Mouse (Mus musculus): ENCODE data around the gene Rab11b. TPM values are rescaled to one million over a fixed set of nuclear protein-coding genes. Genes with fewer than 3 reads are reported as not detected.

Rab11b gene
- polyA plus RNA-seq, 1 experiment from 2014 or later, result 277 TPM

Other genes starting within 250 kb of the Rab11b start
- 72.1 and 78.7 TPM in 2 replicates for gene Adamts10, start 236.3 kb downstream of the Rab11b start, polyA plus RNA-seq (2014; fragmentation: Nextera tagmentation; extraction: Ambion mirVana)
- gene Myo1f, start 204.8 kb downstream of the Rab11b start, polyA plus RNA-seq (2014; fragmentation: Nextera tagmentation; extraction: Ambion mirVana), result 1.1 and 1.5 TPM in 2 replicates
- gene Zfp414, start 131.4 kb downstream of the Rab11b start, polyA plus RNA-seq (2014; fragmentation: Nextera tagmentation; extraction: Ambion mirVana), result 72.9 and 75.7 TPM in 2 replicates
- gene Pram1, start 122.5 kb downstream of the Rab11b start, polyA plus RNA-seq (2014; fragmentation: Nextera tagmentation; extraction: Ambion mirVana), result 0.67 and 0.84 TPM in 2 replicates
- 644 and 689 TPM in 2 replicates for gene Hnrnpm, start 73.7 kb downstream of the Rab11b start, polyA plus RNA-seq (2014; fragmentation: Nextera tagmentation; extraction: Ambion mirVana)
- 30.3 and 30.6 TPM in 2 replicates for gene March2, start 41.9 kb downstream of the Rab11b start, polyA plus RNA-seq (2014; fragmentation: Nextera tagmentation; extraction: Ambion mirVana)
- gene Angptl4, start 21.3 kb upstream of the Rab11b start, polyA plus RNA-seq (2014; fragmentation: Nextera tagmentation; extraction: Ambion mirVana), result 37.9 and 43.6 TPM in 2 replicates
- gene Kank3, start 50.0 kb upstream of the Rab11b start, polyA plus RNA-seq (2014; fragmentation: Nextera tagmentation; extraction: Ambion mirVana), result 23.0 and 25.1 TPM in 2 replicates
- 1,083 and 1,144 TPM in 2 replicates for gene Rps28, start 64.0 kb upstream of the Rab11b start, polyA plus RNA-seq (2014; fragmentation: Nextera tagmentation; extraction: Ambion mirVana)
- 457 and 474 TPM in 2 replicates for gene Ndufa7, start 64.0 kb upstream of the Rab11b start, polyA plus RNA-seq (2014; fragmentation: Nextera tagmentation; extraction: Ambion mirVana)
- gene Cd320, start 82.6 kb upstream of the Rab11b start, polyA plus RNA-seq (2014; fragmentation: Nextera tagmentation; extraction: Ambion mirVana), result 85.5 and 91.5 TPM in 2 replicates
- not detected in 2 replicates for gene Gm7029, start 113.3 kb upstream of the Rab11b start, polyA plus RNA-seq (2014; fragmentation: Nextera tagmentation; extraction: Ambion mirVana)
- 12.3 and 12.5 TPM in 2 replicates for gene Kifc1, start 130.1 kb upstream of the Rab11b start, polyA plus RNA-seq (2014; fragmentation: Nextera tagmentation; extraction: Ambion mirVana)
- gene Platr17, start 144.6 kb upstream of the Rab11b start, polyA plus RNA-seq (2014; fragmentation: Nextera tagmentation; extraction: Ambion mirVana), result 0.19 and 0.48 TPM in 2 replicates
- 66.8 and 71.3 TPM in 2 replicates for gene Daxx, start 148.9 kb upstream of the Rab11b start, polyA plus RNA-seq (2014; fragmentation: Nextera tagmentation; extraction: Ambion mirVana)
- 12.5 and 14.8 TPM in 2 replicates for gene Tapbp, start 155.4 kb upstream of the Rab11b start, polyA plus RNA-seq (2014; fragmentation: Nextera tagmentation; extraction: Ambion mirVana)
- gene Zbtb22, start 155.4 kb upstream of the Rab11b start, polyA plus RNA-seq (2014; fragmentation: Nextera tagmentation; extraction: Ambion mirVana), result 10.1 and 11.8 TPM in 2 replicates
- 37.3 and 38.7 TPM in 2 replicates for gene Rgl2, start 169.0 kb upstream of the Rab11b start, polyA plus RNA-seq (2014; fragmentation: Nextera tagmentation; extraction: Ambion mirVana)
- 208 and 212 TPM in 2 replicates for gene Pfdn6, start 179.8 kb upstream of the Rab11b start, polyA plus RNA-seq (2014; fragmentation: Nextera tagmentation; extraction: Ambion mirVana)
- gene Wdr46, start 180.1 kb upstream of the Rab11b start, polyA plus RNA-seq (2014; fragmentation: Nextera tagmentation; extraction: Ambion mirVana), result 37.4 and 45.6 TPM in 2 replicates
- gene B3galt4, start 191.0 kb upstream of the Rab11b start, polyA plus RNA-seq (2014; fragmentation: Nextera tagmentation; extraction: Ambion mirVana), result 2.6 and 3.0 TPM in 2 replicates
- gene Vps52, start 195.3 kb upstream of the Rab11b start, polyA plus RNA-seq (2014; fragmentation: Nextera tagmentation; extraction: Ambion mirVana), result 35.6 and 37.1 TPM in 2 replicates
- gene Rps18, start 195.5 kb upstream of the Rab11b start, polyA plus RNA-seq (2014; fragmentation: Nextera tagmentation; extraction: Ambion mirVana), result 1,618 and 1,641 TPM in 2 replicates
- 4.2 and 5.3 TPM in 2 replicates for gene H2-K1, start 239.8 kb upstream of the Rab11b start, polyA plus RNA-seq (2014; fragmentation: Nextera tagmentation; extraction: Ambion mirVana)